Mouse (Mus musculus) Patski (cell line): ENCODE measurements at regions not wholly inside any gene's neighbourhood (a gene's known extent, or its start where the extent isn't known, plus 50 kb on each side); places are given as distances from the start of the nearest gene placed in this dataset.

Experiments used
- ATAC-seq: fragments of 100-300 bp; one replicate; pipeline ENCODE4 v1.8.0; 2021
- CTCF ChIA-PET: fragments of 350-600 bp; sonication (Branson Sonifier 250); formaldehyde crosslinking; loops from one replicate; lab custom pipeline; 2022; ENCODE audit warnings: inconsistent platforms; lab: Charles Lee
- POLR2A ChIA-PET: fragments of 350-600 bp; sonication (Branson Sonifier 250); formaldehyde crosslinking; loops from one replicate; lab custom pipeline; 2022; ENCODE audit warnings: antibody characterized with exemption, inconsistent platforms; lab: Charles Lee
- DNase-seq: peaks from one replicate; pipeline ENCODE4 v3.0.0-alpha.2; 2011; ENCODE audit warnings: low read depth, low spot score
- H3K27me3 ChIP-seq: fragments of 371-371 bp; one replicate; pipeline ENCODE4 v1.5.1; 2021
- CTCF ChIP-seq: fragments of 100-300 bp; IDR thresholded peaks from one replicate; pipeline ENCODE4 v1.5.1; 2021
- in situ Hi-C: fragments of 300-500 bp; cut with MboI; formaldehyde crosslinking; loops from 3 replicates; pipeline ENCODE4 v1.11.1; 2018; ENCODE audit warnings: low pct_unique_long_range_greater_than_20kb, mixed read lengths

GRCm38 (mm10) chr17:68916531-68916930, 90.1 kb downstream of the Tmem200c start:
- in situ Hi-C loops, result no loop called here
- ChIA-PET POLR2A (no interaction called here), CTCF (no interaction called here)
- no peak for TF ChIP-seq CTCF
- ATAC-seq (no peak), DNase-seq (no peak)
- H3K27me3 ChIP-seq, result peaks cover 21% of the 10 kb centered on the region

- POLR2A ChIA-PET, result no interaction called here
- CTCF ChIA-PET, result no interaction called here
- in situ Hi-C loops, result no loop called here
- no peak for TF ChIP-seq CTCF
- ATAC-seq (no peak), DNase-seq (no peak)
- H3K27me3 ChIP-seq, result peaks cover 21% of the 10 kb centered on the region
Observed at GRCm38 (mm10) chr17:68918228-68918627, 91.8 kb downstream of the Tmem200c start.

- ChIA-PET POLR2A (no interaction called here), CTCF (no interaction called here)
- DNase-seq, result no peak
Observed at GRCm38 (mm10) chr17:68923271-68923670, 96.8 kb downstream of the Tmem200c start.

GRCm38 (mm10) chr17:68927418-68927817, 101.0 kb downstream of the Tmem200c start:
- ATAC-seq (no peak), DNase-seq (no peak)
- no peak for TF ChIP-seq CTCF
- in situ Hi-C loops, result no loop called here
- ChIA-PET POLR2A (no interaction called here), CTCF (no interaction called here)
- H3K27me3 ChIP-seq, result no peaks in the 10 kb centered on the region

More at GRCm38 (mm10) chr17:68923271-68923670, 96.8 kb downstream of the Tmem200c start:
- peaks cover 6% of the 10 kb centered on the region for H3K27me3 ChIP-seq
- TF ChIP-seq CTCF, result no peak
- in situ Hi-C loops, result no loop called here
- ATAC-seq, result no peak

- H3K27me3 ChIP-seq, result no peaks in the 10 kb centered on the region
- DNase-seq, result no peak
- ChIA-PET CTCF (interaction anchor here (1.4 kb wide), 1 partner anchor 18 kb away, joined by 3 read pairs; no protein-coding TSS in a partner anchor), POLR2A (no interaction called here)
- in situ Hi-C loops, result no loop called here
- no peak for ATAC-seq
- no peak for TF ChIP-seq CTCF
Observed at GRCm38 (mm10) chr17:68928691-68929090, 102.3 kb downstream of the Tmem200c start.

GRCm38 (mm10) chr17:68933265-68933664, 106.8 kb downstream of the Tmem200c start:
- in situ Hi-C loops, result no loop called here
- no peak for ATAC-seq
- TF ChIP-seq CTCF, result no peak
- ChIA-PET CTCF (no interaction called here), POLR2A (no interaction called here)
- no peak for DNase-seq
- peaks cover 3% of the 10 kb centered on the region for H3K27me3 ChIP-seq

GRCm38 (mm10) chr17:68934066-68934465, 107.6 kb downstream of the Tmem200c start:
- ChIA-PET CTCF (interaction anchor here (1.1 kb wide), 1 partner anchor 16 kb away, joined by 4 read pairs; no protein-coding TSS in a partner anchor), POLR2A (no interaction called here)
- DNase-seq (no peak), ATAC-seq (no peak)
- in situ Hi-C loops, result no loop called here
- no peak for TF ChIP-seq CTCF
- peaks cover 3% of the 10 kb centered on the region for H3K27me3 ChIP-seq

GRCm38 (mm10) chr17:68936016-68936415, 109.6 kb downstream of the Tmem200c start:
- ATAC-seq, result no peak
- POLR2A ChIA-PET, result no interaction called here
- no peak for DNase-seq
- peaks cover 3% of the 10 kb centered on the region for H3K27me3 ChIP-seq
- CTCF ChIA-PET, result no interaction called here
- no peak for TF ChIP-seq CTCF
- in situ Hi-C loops, result no loop called here

- DNase-seq (no peak), ATAC-seq (no peak)
- POLR2A ChIA-PET, result no interaction called here
- TF ChIP-seq CTCF, result no peak
- CTCF ChIA-PET, result no interaction called here
- no peaks in the 10 kb centered on the region for H3K27me3 ChIP-seq
- in situ Hi-C loops, result no loop called here
Observed at GRCm38 (mm10) chr17:68956275-68956674, 119.2 kb upstream of the Epb41l3 start.

- CTCF ChIA-PET, result no interaction called here
- POLR2A ChIA-PET, result no interaction called here
- no peak for TF ChIP-seq CTCF
- in situ Hi-C loops, result no loop called here
- no peaks in the 10 kb centered on the region for H3K27me3 ChIP-seq
- no peak for ATAC-seq
- DNase-seq, result no peak
Observed at GRCm38 (mm10) chr17:68961160-68961559, 114.3 kb upstream of the Epb41l3 start.

GRCm38 (mm10) chr17:68975606-68976005, 99.9 kb upstream of the Epb41l3 start:
- no peak for TF ChIP-seq CTCF

GRCm38 (mm10) chr17:68978151-68978550, 97.3 kb upstream of the Epb41l3 start:
- ChIA-PET CTCF (no interaction called here), POLR2A (no interaction called here)
- no peak for TF ChIP-seq CTCF
- in situ Hi-C loops, result no loop called here
- ATAC-seq, result no peak
- no peaks in the 10 kb centered on the region for H3K27me3 ChIP-seq
- DNase-seq, result no peak

More at GRCm38 (mm10) chr17:68975606-68976005, 99.9 kb upstream of the Epb41l3 start:
- ATAC-seq, result no peak
- in situ Hi-C loops, result no loop called here
- no peak for DNase-seq
- ChIA-PET POLR2A (no interaction called here), CTCF (no interaction called here)
- H3K27me3 ChIP-seq, result peaks cover 5% of the 10 kb centered on the region
